Mouse (Mus musculus) right cerebral cortex, postnatal 25 days (tissue): Measurements from ENCODE around the gene Ntf5.

Experiments
- DNase-seq: peaks from one replicate; pipeline ENCODE4 v3.0.0; 2022

Ntf5 gene

DNA sequence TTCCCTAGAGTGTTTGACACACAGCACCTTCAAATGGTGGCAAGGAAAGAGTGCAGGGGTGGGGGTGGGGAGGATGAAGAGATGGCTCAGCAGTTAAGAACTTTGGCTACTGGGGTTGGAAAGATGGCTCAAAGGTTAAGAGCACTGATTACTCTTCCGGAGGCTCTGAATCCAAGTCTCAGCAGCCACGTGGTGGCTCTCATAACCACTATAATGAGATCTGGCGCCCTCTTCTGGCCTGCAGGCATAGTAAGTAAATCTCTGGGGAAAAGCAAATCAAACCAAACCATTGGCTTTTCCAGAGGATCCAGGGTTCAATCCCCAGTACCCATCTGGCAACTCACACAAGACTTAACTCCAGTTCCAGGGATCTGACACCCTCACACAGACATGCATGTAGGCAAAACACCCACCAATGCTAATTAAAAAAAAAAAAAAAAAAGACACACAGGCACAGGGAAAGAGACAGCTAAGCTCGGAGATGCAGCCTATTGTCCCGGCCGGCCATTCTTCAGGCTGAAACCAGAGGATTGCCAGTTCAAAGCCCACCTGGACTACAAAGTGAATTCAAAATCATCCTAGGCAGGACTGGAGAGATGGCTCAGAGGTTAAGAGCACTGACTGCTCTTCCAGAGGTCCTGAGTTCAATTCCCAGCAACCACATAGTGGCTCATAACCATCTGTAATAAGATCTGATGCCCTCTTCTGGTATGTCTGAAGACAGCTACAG, 9.8 kb upstream of the Ntf5 start:
- no peak for DNase-seq

DNA sequence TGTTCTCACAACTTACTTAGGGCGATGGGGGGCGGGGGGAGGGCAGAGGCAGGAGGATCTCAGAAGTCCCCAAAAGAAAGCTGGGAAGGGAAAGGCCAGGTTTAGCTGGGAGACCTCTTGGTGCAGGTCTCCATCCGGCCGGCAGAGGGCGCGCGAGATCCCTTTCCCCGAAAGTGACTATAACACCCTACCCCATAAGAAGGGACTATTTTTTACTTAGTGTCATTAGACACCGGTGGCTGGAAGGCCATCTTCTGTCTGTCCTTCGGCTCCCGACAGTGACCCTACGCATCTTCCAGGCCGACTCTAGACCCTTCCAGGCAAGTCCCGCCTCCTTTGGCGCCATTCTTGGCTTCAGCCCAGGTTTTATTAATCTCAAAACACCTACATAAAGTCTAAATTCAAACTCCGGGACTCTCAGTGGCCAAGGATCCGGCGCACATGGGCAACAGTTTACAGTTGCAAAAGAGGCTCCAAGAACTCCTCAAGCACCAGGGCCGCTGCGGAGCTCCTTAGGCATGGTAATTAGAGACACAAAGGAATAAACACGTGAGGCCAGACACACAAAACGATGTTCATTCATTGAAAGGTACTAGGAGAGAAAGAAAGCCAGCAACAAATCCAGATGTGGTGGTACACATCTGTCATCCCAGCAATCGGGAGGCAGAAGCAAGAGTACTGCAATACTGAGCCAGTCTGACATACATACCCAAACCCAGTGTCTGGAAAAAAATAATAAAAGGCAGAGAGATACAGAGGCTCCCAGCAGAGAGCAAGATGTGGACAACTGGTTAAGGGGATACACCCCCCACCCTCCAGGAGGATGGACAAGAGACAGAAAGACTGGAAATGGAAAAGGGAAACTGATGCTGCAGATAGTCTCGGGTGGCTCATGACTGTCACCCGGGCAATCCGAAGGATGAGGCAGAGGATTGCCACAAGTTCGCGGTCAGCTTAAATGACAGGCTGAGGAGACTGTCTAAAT, 8.1 kb upstream of the Ntf5 start, which contains the start of gene Kcna7:
Gene Kcna7 (plus strand): TSS at position 563 of the 985 bp plus-strand sequence.
- peak; percentile 69 for DNase-seq

DNA sequence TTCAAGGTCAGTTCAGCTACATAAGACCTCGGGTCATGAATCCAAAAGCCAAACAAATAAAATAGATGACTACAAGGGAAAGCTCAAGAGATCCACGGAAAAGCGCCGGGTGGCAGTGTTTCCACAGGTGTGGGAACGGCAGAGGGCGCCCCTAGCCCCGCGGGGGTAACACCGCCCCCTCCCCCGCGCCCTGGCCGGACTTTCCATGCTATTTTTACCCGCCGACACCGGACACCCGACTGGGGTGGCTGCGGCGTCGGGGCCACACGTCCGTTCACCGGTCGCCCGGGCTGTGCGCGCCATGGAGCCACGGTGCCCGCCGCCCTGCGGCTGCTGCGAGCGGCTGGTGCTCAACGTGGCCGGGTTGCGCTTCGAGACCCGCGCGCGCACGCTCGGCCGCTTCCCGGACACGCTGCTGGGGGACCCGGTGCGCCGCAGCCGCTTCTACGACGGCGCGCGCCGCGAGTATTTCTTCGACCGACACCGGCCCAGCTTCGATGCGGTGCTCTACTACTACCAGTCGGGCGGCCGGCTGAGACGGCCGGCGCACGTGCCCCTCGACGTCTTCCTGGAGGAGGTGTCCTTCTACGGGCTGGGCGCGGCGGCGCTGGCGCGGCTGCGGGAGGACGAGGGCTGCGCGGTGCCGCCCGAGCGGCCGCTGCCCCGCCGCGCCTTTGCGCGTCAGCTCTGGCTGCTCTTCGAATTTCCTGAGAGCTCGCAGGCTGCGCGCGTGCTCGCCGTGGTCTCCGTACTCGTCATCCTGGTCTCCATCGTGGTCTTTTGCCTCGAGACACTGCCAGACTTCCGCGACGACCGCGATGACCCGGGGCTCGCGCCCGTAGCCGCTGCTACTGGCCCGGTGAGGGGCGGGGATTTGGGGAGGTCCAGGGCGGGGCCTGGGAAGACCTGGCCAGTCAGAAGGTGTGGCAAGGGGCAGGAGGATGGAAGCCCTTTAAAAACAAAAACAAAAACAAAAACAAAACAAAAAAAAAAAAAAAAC, 7.0 kb upstream of the Ntf5 start:
- no peak for DNase-seq

DNA sequence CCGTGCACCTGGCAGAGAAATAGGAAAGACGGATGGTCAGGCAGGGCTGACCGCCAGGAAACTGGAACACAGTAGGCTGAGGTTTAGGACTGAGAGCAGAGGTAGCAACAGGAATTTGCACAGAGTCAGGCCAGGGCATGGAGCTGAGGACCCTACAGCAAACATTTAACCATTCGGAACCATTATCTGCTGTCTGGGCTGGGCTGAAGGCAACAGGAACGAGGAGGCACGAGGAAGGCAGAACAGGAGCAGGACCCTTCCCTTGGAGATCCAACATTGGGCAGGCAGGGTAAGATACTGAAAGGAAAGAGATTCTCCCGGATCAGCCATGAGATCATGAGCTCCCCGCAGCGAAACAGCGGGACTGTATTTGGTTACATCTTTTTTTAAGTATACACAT, 5.7 kb upstream of the Ntf5 start:
- DNase-seq, result no peak

DNA sequence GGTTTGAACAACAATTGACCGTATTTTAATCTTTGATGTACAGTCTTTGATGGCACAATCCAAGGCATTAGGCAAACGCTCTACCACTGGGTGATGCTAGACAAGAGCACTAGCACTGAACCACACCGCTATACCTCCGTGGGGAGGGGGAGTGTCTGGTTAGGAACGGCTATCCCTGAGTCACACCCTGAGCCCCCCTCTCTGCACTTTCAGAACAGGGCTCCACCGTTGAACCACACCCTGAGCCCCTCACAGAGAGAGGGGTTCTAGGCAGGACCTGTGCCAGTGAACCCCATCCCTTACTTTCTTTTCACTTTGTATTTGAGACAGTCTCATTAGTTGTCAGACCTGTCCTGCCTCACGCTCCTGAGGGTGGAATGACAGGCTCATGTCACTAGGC, 5.1 kb upstream of the Ntf5 start:
- DNase-seq, result no peak

DNA sequence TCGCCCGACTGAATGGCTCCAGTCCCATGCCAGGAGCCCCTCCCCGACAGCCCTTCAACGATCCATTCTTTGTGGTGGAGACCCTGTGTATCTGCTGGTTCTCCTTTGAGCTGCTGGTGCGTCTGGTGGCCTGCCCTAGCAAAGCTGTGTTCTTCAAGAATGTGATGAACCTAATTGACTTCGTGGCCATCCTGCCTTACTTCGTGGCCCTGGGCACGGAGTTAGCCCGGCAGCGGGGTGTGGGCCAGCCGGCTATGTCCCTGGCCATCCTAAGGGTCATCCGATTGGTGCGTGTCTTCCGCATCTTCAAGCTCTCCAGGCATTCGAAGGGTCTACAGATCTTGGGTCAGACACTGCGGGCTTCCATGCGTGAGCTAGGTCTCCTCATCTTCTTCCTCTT, 4.5 kb upstream of the Ntf5 start:
- DNase-seq, result no peak

DNA sequence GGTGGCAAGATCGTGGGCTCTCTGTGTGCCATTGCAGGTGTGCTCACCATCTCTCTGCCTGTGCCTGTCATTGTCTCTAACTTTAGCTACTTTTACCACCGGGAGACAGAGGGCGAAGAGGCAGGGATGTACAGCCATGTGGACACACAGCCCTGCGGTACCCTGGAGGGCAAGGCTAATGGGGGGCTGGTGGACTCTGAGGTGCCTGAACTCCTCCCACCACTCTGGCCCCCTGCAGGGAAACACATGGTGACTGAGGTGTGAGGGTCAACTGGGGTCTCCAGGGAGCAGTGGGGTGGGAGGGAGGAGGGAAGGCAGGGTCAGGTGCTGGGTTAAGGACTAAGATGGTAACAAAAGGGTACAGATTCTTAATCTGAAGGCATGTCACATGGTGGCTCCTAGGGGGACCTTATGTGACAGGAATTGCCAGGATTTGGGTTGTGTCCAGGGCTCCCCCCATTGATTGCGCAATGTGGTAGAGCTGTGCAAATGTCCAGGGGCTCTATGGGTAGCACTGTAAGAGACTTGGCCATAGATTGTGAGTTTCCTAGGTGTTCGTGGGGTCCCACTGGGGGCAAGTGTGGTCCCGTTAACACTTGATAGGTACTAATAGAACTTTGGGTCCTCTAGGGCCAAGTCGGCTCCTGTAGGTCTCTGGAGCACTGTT, 3.9 kb upstream of the Ntf5 start:
- DNase-seq, result no peak

DNA sequence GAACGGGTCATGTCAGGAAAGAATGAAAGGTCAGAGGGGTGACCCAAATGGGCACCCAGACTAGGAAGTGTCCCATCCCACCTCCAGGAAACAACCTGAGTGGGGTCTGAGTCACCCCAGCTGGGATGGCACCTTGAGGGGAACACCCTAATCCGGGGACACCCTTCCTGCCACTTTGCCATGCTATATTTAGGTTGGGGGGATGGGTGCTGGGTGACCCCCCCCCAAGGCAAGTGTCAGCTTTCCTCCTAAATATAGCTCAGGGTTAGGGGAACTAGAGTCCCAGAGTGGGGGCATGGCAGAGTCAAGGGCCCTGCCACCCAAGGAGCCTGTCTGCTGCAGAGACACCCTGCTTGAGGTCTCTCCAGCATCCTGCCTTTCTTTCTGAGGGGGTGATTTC, 1.1 kb upstream of the Ntf5 start:
- DNase-seq, result no peak

DNA sequence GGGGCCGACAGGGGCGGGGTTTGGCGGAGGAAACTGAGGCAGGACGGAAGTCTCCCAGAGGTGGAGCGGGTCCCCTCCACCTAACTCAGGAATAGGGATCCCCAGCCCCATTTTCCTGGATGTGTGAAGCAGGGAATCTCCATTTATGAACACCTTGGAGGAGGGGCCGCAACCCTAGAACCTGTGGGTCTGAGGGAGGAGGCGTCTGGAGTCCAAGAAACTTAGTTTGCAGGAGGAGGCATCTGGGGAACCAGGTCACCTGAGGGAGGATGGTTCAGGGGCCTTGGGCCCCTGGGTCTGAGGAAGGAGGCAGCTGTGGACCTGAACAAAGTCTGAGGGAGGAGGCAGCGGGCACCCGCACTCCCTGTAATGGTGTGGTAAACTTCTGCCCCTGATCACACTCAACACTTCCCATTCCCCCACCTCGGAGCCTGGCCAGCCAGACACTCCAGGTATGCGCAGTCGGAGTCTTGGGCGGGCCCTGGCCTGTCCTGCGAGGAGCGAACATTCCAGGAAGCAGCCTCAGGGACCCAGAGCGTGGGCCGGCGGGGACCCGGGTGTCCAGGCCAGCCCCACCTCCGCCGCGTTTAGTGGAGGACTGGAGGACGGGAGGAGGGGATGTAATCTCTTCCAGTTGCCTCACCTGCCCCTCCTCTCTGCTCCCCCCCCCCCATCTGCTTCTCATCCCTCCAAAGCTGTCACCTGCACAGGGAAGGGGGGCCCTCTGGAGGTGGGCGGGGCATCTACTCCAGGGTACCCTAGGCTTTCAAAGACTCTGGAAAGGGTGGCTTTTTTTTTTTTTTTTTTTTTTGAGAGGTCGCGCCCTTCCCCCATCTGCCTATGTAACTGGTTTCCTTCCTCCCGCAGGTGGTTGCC, 607 bp downstream of the Ntf5 start:
- no peak for DNase-seq

DNA sequence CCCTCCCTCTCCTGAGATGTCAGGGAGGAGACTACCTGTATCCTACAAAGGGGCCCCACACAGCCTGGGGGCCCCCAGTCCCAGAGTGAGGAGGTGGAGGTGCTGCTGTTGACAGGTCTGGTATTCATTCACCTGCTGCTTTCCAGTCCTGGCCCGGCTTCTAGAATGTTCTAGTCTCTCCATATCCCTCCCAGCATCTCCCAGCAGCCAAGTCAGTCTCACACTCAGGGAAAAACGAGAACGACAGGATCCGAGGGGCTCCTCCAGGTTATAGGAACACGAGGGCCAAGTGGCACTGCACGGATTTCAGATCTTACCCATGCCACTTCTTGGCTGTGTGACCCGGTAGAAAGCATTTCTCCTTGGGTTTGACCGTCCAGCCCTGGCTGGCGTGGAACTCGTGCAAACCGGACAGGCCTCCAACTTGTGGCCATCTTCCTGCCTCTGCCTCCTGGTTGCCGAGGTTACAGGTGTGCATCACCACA, 1.3 kb downstream of the Ntf5 start:
- no peak for DNase-seq

DNA sequence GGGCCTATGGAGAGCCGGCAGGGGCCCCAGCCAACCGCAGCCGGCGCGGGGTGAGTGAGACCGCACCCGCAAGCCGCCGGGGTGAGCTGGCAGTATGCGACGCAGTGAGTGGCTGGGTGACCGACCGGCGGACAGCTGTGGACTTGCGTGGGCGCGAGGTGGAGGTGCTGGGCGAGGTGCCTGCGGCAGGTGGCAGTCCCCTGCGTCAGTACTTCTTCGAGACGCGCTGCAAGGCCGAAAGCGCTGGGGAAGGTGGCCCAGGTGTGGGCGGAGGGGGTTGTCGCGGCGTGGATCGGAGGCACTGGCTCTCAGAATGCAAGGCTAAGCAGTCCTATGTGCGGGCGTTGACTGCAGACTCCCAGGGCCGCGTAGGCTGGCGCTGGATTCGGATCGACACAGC, 2.1 kb downstream of the Ntf5 start:
- DNase-seq, result peak; percentile 45

DNA sequence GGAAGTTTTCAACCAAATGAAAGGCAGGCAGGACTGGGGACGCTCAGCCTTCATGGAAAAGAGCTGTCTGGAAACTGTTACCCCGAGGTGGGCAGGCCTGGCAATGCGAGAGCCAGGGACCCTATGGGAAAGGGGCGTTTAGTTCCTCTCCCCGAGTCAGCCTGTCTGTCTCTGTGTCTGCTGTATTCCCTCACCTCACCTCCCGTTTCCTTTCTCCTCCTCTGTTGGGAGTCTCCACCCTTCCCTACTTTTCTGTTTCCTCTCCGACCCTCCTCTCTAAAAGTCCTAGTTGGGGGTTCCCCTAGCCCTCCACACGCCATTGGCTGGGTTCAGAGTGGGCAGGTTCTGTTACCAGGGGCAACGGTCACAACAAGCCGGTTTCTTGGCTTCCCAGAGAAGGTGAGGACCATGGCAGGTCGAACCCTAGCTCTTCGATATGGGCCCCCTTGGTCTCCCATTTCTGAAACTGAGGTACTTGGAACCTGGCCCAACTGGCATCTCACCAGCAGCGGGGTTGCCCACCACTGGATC, 4.5 kb downstream of the Ntf5 start:
- no peak for DNase-seq

DNA sequence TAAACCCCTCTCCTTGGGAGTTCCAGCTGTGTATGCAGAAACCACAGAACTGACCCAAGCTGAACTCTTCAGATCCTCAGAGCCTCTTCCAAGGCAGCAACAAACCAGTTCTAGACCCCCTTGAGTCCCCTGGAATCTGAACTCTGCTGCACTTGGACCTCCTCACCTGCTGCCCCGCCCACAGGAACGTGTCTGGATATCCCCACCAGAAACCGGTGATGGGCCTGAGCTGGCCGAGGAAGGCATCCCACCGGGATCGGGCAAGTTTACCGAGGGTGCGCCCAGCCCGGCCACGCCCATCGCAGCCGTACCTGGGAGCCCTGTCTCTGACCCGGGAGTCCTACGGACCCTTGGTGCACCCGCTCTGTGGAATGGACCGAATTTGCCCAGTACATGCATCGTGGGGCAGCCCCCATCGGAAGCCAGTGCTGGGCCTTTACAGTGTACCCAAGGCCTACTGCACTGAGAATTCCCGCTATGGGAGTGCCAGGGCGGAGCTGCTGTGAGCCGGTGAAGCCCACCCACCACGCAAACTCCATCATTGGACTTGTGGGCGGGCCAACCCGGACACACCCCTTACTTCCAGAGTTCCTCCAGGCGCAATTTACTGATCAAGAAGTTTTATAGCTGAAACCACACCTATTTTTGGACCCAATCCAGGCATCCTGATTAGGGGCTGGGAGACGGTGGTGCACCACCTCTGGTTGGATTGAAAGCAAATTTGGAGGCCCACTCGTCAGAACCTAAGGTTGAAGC, 6.5 kb downstream of the Ntf5 start:
- DNase-seq, result no peak

DNA sequence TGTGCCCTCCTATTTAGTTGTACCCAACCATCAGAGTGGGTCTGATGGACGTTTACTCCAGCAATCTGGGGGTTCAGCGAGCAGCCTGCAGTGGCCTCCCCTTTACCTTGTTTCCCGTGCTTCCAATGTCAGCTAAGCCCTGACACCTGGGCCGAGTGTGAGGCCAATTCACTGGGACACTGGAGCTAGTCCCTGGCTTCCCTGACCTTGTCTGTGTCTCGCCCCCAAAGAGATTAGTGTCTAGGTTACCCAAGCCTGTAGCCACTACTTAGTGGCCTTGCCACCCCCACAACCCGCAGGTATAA, 7.1 kb downstream of the Ntf5 start, which contains the start of gene Lhb:
Gene Lhb (plus strand): TSS at position 206 of the 305 bp plus-strand sequence.
- no peak for DNase-seq

DNA sequence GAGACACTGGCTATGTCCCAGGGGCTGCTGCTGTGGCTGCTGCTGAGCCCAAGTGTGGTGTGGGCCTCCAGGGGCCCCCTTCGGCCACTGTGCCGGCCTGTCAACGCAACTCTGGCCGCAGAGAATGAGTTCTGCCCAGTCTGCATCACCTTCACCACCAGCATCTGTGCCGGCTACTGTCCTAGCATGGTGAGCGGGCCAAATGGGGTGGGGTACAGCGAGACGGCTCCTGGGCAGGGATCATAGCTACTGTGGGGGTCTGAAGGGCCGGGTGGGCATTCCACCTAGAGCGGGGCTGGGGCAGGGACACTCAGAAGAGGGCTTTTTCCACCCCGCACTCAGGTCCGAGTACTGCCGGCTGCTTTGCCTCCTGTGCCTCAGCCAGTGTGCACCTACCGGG, 7.7 kb downstream of the Ntf5 start:
- no peak for DNase-seq

DNA sequence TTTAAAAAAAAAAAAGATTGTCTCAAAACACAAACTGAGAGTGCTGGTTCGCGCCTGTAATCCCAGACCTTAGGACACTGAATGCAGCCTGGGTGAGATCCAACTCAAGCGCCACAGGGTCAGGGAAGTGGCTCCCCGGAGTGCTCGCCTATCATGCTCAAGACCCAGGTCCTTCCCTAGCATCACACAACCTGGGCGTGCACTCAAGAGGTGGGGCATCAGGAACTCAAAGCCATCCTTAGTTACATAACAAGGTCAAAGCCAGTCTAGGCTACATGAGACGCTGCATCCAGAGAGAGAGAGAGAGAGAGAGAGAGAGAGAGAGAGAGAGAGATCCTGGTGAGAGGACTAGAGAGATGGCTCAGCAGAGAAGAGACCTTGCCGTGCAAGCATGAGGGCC, 13.1 kb downstream of the Ntf5 start:
- DNase-seq, result no peak

DNA sequence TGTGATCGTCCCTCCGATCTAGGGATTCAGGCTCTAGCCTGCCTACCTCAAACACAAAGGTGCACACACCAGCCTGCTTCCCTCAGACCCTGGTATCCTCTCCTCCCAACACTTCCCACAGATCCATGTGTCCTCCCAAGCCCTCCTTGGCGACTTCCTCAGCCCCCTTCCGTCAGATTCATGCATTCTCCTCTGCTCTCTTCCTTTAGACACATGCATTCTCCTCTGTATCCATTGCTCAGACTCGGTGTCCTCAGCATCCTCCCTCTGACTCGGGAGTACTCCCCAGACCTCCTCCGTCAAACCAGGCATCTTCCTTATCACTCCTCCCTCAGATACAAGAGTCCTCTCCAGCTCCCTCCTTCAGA, 20.3 kb downstream of the Ntf5 start:
- DNase-seq, result no peak

DNA sequence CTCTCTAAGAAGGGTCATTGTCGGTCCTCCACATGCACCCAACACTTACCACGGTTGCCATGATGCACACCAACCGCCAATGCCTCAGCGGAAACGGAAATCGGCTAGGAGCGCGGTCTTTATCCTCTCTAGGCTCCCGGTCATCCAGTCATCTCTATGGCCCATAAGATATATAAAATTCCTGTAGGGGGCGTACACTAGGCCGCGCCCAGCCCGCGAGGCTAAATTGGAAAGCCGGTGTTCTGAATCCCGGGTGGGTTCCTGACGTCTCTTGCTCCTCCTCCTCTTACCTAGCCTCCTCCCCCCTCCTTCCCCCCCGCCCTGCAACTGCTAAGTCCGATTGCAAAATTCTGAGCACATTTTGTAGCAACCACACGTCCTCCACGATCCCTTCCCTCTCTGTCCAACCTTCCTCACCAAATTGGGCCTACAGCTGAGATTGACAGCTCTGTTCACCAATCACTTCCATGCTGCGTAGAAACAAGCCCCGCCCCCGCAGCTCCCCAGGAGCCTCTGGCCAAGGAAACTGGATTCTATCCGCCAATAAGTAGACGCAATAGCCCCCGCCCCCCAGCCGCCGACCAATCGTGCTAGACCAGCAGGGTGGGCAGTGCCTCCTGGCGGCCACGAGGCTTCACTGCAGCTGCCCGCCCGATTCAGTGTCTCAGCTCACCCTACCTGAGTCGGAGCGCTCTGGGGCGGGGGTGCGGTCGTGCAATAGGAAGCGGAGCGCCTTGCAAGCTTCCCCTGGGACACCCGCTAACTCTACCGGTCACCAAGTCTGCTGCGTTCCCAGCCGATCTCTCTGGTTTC, 20.9 kb downstream of the Ntf5 start, which contains the start of gene Gys1:
Gene Gys1 (plus strand): TSS at position 642 of the 813 bp plus-strand sequence.
- peak; percentile 100 for DNase-seq

DNA sequence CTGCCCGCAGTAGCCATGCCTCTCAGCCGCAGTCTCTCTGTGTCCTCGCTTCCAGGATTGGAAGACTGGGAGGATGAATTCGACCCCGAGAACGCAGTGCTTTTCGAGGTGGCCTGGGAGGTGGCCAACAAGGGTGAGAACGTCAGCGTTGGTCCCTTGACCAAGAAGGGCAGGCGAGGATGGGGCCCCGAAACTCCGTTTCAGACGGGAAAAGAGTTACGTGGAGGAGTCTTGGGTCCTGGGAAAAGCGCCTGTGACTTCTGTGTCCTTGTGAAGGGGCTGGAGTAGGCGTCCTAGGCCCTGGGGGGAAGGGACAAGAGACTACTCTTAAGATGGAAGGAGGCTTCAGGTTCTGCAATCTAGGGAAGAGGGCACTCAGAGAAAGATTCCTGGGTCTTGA, 21.5 kb downstream of the Ntf5 start:
- DNase-seq, result no peak
